Mouse (Mus musculus): ENCODE data around the gene Kirrel3. TPM values are rescaled to one million over a fixed set of nuclear protein-coding genes. Genes with fewer than 3 reads are reported as not detected.

Kirrel3 gene
- total RNA-seq, 2 experiments from 2014 or later = not detected

DNA sequence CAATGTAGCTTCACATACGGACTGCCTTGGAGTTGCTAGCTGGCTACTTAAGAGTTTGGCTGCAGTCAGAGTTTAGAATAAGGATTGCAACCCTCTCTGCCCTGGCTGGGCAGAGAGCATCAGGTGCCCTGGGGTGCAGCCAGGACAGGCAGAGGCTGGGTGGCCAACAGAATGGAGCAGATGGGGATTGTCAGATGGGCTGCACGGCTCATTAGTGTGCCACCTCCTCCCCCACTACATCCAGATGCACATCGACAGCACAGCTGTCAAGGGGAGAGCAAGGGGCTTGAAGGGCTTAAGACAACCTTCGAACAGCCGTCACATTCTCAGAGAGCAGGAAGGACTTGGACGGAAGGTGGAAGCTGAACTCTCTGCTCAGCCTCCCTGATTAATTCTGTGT is 177.7 kb downstream of the Kirrel3 start:
- ATAC-seq (replicated peaks; ENCODE audit: low FRiP score, poor library complexity, severe bottlenecking) = no peak

DNA sequence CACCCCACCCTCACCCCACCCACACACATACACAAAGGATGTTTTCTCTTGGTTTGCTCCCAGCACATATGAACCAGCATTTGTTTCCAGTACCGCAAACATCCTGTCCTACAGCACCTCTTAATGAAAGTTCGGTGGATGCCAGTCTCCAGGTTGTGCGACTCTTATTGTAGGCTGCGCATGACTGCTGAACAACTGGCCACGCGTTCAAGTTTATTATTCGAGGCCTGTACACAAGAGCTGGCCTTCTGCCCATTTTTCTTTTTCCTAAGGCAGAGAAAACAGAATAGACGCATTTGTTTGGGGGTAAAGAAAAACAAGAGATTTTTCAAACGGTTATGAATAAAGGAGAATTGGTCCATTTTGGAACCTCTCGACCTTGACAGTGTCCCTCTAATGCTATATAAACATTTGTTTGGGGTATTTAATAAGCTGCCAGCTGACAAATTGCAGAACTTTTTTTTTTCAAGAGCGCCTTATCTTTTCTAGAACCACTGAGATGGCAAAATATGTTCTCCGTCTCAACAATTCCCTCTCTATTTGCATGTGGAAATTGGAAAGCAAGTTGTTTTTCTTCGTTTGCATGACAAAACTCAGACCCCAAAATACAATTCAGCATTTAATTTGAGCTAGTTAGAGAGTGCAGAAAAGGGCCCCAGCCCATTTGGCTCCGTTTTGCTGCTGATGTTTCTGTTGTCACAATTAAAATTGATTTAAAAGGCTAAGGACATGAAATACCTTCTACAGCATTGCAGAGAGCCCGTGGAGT is 179.9 kb downstream of the Kirrel3 start:
- ATAC-seq (replicated peaks; ENCODE audit: low FRiP score, poor library complexity, severe bottlenecking) = no peak

DNA sequence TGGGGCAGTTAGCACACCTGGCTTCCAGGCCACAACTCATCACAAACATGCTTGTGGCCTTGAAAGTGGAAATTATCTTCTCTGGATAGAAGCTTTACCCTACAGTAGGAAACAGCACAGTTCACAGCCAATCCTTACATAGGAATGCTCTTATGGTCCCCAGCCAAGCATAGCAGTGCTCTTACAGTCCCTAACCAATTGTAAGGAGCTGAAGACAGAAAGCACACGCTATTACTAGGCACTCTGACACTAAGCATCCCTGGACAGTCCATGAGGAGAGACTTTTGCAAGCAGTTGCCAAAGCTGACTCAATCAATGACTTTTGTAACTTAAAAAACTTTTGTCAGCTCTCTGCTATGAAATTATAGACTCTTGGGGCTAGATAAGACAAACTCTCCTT is 181.5 kb downstream of the Kirrel3 start:
- no peak for ATAC-seq (replicated peaks; ENCODE audit: low FRiP score, poor library complexity, severe bottlenecking)

DNA sequence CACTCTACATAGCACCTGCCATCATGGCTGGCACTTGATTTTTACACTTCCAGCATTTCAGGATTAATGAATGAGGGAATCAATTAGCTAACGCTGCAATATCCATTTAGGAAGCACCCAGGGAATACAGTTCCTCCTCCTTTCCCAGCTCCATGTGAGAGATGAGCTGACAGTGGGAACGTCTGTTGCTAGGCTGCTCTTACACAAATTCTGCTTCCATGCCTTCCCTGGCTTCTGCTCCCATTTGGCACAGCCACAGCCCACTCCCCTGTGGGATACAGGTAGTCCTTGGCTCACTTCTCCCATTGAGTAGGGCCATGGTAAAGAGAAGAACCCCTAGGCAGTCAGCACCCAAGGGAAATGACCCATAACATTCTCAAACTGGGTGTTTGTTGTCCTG is 185.2 kb downstream of the Kirrel3 start:
- no peak for ATAC-seq (replicated peaks; ENCODE audit: low FRiP score, poor library complexity, severe bottlenecking)

DNA sequence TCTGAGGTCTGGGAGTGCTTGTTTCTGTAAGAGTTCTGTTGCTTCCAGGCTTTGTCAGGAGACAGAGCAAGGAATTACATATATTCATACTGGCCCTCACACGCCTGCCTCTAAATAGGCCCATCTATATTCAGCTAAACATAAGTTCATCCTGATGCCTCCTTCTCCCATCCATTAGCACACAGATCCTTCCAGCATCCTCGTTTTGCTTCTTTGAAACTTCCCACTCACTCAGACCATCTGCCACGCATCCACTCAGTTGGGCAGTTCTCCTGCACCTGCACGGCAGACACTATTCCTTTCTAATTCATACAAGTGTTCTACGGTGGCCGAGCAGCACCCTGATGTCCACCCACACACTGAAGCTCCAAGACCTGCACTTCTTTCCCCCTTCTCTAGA is 201.1 kb downstream of the Kirrel3 start:
- ATAC-seq (replicated peaks; ENCODE audit: low FRiP score, poor library complexity, severe bottlenecking) = no peak

DNA sequence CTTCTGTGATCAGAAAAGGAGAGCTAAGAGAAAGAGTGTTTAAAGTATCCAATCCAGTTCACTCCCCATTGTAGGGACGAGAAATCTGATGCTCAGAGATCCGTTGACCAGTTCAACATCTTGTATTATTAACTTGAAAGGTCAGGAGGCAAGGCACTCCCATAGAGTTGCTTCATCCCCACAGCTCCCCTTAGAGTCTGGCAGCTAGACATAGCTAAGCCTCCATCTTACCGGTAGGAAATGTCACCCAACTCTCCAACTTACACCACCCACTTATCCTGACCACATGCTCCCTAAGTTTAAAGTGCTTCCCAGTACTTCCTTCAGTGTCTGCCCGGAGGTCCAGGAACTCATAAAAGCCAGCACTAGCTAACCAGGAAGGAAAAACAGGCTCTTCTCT is 202.7 kb downstream of the Kirrel3 start:
- ATAC-seq (replicated peaks; ENCODE audit: low FRiP score, poor library complexity, severe bottlenecking) = no peak

GRCm38 (mm10) chr9:34689375-34689774 is 203.7 kb downstream of the Kirrel3 start:
- ATAC-seq (replicated peaks; ENCODE audit: low FRiP score, poor library complexity, severe bottlenecking) = no peak

DNA sequence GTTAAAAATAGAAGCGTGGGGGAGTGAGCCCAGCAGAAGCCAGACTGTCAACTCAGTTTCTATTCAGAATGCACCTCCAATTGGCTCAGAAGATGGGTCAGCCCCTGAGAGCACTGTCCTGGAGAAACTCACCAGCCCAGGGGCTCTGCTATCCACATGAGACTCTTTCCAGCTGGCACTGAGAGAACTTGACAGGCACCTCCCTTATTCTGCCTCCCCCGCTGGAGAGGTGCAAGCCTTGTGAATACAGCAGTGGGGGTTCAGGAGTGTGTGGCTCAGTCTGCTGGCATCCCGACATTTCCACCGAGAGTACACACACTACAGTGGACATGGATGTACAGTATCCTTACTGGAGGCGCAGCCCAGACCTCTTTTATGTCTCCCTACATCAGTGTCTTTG is 210.0 kb downstream of the Kirrel3 start:
- no peak for ATAC-seq (replicated peaks; ENCODE audit: low FRiP score, poor library complexity, severe bottlenecking)

- no peak for ATAC-seq (replicated peaks; ENCODE audit: low FRiP score, poor library complexity, severe bottlenecking)
These were observed 218.0 kb downstream of the Kirrel3 start for GRCm38 (mm10) chr9:34703547-34704300.

GRCm38 (mm10) chr9:34704357-34704756 is 218.7 kb downstream of the Kirrel3 start:
- no peak for ATAC-seq (replicated peaks; ENCODE audit: low FRiP score, poor library complexity, severe bottlenecking)

DNA sequence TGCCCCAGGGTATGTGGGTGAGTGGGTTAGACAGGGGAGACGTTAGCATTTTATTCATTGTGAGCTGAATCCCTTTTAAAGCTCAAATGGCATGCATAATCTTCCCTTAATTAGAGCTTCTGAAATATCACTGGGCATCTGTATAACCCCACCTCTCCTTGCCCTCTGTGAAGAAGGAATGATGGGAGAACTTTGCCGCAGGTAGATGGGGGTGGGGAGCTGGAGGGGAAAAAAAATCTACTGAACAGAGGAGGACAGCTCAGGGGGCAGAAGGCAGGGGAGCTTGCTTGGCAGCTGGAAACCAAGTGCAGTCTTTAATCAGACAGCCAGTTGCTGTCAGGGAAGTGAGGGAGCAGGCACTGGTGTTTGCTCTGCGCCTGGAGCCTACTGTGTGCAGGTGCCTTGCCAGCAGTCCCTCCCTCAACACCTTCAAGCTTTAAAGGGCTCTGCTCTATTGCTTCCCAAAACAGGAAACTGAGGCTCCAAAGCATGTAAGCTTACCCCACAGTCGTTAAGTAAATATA is 220.7 kb downstream of the Kirrel3 start:
- no peak for ATAC-seq (replicated peaks; ENCODE audit: low FRiP score, poor library complexity, severe bottlenecking)

DNA sequence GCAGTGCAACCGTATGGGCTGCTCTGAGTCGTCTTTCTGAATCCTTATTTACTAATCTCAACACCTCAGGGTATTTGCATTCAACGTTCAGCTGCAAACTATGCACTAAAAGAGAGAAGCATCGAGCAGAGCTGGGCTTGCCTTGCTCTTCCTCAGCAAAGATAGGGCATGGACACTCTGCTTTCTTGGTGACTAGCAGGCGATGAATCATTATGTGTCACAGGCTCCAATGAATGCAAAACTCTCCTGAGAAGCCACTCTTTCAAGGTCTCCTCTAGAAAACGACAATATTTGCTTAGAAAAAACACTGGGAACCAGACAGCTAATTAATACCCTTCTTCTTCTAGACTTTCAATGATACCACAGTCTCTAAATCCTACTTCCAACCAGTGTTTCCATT is 223.0 kb downstream of the Kirrel3 start:
- no peak for ATAC-seq (replicated peaks; ENCODE audit: low FRiP score, poor library complexity, severe bottlenecking)

DNA sequence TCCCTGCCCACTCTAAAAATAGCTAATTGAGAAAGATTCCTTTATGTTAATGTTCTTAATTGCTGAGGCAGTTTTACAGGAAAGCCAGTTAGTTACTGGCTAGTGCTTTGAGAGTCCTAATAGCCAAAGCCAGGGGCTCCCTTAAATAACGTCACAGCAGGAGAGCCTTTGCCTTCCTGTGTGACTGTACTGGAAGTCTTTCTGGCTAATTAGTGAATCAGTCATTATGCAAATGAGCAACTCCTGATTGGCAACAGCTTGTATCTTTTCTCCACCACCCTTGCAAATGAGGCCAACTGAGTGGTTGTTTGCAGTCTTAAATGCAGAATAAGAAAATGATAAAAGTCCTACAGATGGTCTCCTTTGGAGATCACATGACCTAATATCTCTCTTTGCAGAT is 226.3 kb downstream of the Kirrel3 start:
- ATAC-seq (replicated peaks; ENCODE audit: low FRiP score, poor library complexity, severe bottlenecking) = no peak

GRCm38 (mm10) chr9:34712996-34713395 is 227.3 kb downstream of the Kirrel3 start:
- no peak for ATAC-seq (replicated peaks; ENCODE audit: low FRiP score, poor library complexity, severe bottlenecking)

GRCm38 (mm10) chr9:34713462-34713926 is 227.8 kb downstream of the Kirrel3 start:
- ATAC-seq (replicated peaks; ENCODE audit: low FRiP score, poor library complexity, severe bottlenecking) = no peak

GRCm38 (mm10) chr9:34714996-34715619 is 229.4 kb downstream of the Kirrel3 start:
- ATAC-seq (replicated peaks; ENCODE audit: low FRiP score, poor library complexity, severe bottlenecking) = no peak

DNA sequence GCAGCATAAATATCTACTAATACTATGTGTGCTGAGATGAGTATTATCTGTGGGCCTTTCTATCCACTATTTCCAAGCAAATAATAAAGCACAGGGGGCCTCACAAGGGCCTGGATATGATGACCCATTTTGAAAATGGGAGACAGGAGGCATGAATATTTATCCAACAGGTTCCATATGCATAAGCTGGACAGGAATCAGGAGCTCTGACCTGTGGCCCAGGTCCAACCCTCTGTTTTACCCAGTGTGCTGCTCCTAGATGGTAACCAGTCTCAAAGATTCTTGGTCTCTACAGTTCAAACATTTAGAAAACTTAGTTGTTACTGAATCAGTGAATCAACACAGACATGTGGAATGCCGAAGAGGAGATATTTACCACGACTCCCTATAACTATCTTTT is 230.8 kb downstream of the Kirrel3 start:
- no peak for ATAC-seq (replicated peaks; ENCODE audit: low FRiP score, poor library complexity, severe bottlenecking)

- ATAC-seq (replicated peaks; ENCODE audit: low FRiP score, poor library complexity, severe bottlenecking) = no peak
These were observed 235.9 kb downstream of the Kirrel3 start for GRCm38 (mm10) chr9:34721478-34722197.

DNA sequence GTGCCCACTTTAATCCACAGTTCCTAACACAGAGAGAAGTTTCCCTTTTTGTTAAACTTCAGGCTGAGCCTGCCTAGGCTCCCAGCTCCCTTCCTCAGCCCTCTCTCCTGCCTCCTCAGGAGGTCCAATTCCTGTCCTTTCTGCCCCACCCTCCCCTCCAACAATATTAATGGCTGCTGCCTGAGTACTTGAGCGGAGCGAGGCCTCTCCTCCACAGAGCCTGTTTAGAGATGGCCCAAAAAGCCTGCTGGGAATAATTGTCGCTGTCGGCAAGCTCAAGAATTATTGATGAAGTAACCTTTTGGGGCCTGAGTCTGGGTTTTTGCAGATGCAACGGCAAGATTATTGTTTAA is 236.5 kb downstream of the Kirrel3 start:
- ATAC-seq (replicated peaks; ENCODE audit: low FRiP score, poor library complexity, severe bottlenecking) = no peak

- no peak for ATAC-seq (replicated peaks; ENCODE audit: low FRiP score, poor library complexity, severe bottlenecking)
These were observed 246.8 kb downstream of the Kirrel3 start for GRCm38 (mm10) chr9:34732507-34732906.
